Mouse (Mus musculus): Measurements from ENCODE around the gene Mex3d. TPM values are rescaled to one million over a fixed set of nuclear protein-coding genes. Genes with fewer than 3 reads are reported as not detected.
"Not testable (repeated sequence)": the region's sequence is repeated elsewhere in the genome, so short reads cannot be mapped to it uniquely, and the experiment has no call there.

Gene Mex3d
- polyA plus RNA-seq, 1 experiment from 2014 or later, result 2.1 TPM

DNA sequence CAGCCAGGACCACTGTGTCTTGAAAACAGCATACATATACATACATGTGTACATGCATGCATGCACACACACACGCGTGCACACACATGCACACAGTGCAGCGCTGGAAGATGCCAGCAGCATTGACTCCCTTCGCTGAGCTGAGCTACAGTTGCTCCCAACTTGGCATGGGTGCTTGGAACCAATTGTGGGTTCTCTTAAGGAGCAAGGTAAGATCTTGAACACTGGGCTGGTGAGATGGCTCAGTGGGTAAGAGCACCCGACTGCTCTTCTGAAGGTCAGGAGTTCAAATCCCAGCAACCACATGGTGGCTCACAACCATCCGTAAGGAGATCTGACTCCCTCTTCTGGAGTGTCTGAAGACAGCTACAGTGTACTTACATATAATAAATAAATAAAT, 41.5 kb downstream of the Mex3d start:
- not testable (repeated sequence) for H3K9me3 ChIP-seq (replicated peaks); H3K4me3 ChIP-seq; H3K9ac ChIP-seq; H3K27ac ChIP-seq; H3K36me3 ChIP-seq; ATAC-seq
- Histone ChIP-seq H3K4me2 (peak overlapping the region; percentile 81), H3K27me3 (replicated peaks) (peaks cover 96% of the 10 kb centered on the region), H3K4me1 (peaks cover 80% of the 10 kb centered on the region)
- WGBS (ENCODE audit: insufficient replicate concordance), result 77% methylated on average over 6 of the region's 6 CpGs

DNA sequence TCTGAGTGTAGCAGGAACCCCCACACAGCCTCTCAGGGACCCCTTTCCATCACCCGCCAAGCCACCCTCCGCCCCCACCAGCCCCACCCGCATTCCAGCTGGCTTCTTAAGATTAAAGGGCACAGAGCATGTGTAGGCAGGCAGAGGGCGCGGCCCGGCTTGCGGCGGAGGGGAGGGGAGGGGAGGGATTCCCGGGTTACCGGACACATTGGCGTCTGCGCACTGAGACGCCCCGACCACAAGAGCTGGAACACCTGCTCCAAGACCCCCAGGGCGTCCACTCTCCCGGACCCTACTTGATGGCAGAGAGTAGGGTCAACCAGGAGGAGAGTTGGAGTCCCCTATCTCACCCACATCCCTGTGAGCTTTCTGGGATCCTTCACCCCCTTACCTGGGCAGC, 42.3 kb downstream of the Mex3d start:
- Histone ChIP-seq H3K9me3 (replicated peaks) (no peaks in the 10 kb centered on the region), H3K36me3 (no peaks in the 10 kb centered on the region), H3K9ac (peak overlapping the region; percentile 70), H3K4me3 (peak overlapping the region; percentile 51), H3K4me1 (peaks cover 84% of the 10 kb centered on the region), H3K27me3 (replicated peaks) (peaks cover 96% of the 10 kb centered on the region), H3K27ac (peak overlapping the region; percentile 98), H3K4me2 (peak overlapping the region; percentile 81)
- ATAC-seq, result peak; percentile 35
- under 1% methylated on average over 15 of the region's 16 CpGs for WGBS (ENCODE audit: insufficient replicate concordance)

GRCm38 (mm10) chr10:80344131-80344661, 43.3 kb downstream of the Mex3d start:
- H3K9me3 ChIP-seq (replicated peaks), result no peaks in the 10 kb centered on the region
- peaks cover 87% of the 10 kb centered on the region for H3K27me3 ChIP-seq (replicated peaks)
- H3K4me2 ChIP-seq, result peak overlapping the region; percentile 81
- H3K9ac ChIP-seq, result peak overlapping the region; percentile 70
- 9% methylated on average over 9 of the region's 9 CpGs for WGBS (ENCODE audit: insufficient replicate concordance)
- peaks cover 85% of the 10 kb centered on the region for H3K4me1 ChIP-seq
- H3K36me3 ChIP-seq, result no peaks in the 10 kb centered on the region
- H3K27ac ChIP-seq, result peak overlapping the region; percentile 98
- peak; percentile 82 for ATAC-seq
- H3K4me3 ChIP-seq, result peak overlapping the region; percentile 51

DNA sequence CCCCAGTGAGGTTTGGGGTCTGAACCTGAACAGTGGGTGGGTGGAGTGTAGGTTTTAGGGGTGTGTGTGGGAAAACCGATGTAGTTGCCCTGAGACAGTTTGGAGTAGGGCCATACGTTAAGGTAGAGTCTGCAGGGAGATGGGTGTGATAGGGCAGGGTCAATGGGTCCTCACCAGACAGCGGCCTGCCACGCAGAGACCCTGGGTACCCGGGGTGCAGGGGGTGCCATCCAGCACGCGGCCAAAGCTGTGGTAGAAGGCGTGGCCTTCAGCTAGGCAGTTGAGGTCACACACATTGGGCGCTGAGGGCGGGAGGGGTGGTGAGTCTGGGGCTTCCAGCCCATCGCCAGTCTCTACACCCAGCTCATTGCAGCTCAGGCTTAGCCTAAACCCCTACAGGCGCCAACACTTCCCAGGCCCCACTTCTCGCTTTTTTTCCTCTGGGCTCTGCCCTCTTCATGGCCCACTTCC, 44.0 kb downstream of the Mex3d start:
- Histone ChIP-seq H3K4me3 (peak overlapping the region; percentile 51), H3K9ac (peak overlapping the region; percentile 70), H3K4me1 (peaks cover 78% of the 10 kb centered on the region)

GRCm38 (mm10) chr10:80342749-80343424, 44.6 kb downstream of the Mex3d start:
- peaks cover 78% of the 10 kb centered on the region for H3K27me3 ChIP-seq (replicated peaks)
- H3K9me3 ChIP-seq (replicated peaks), result no peaks in the 10 kb centered on the region
- H3K36me3 ChIP-seq, result no peaks in the 10 kb centered on the region
- peaks cover 72% of the 10 kb centered on the region for H3K4me1 ChIP-seq
- H3K4me3 ChIP-seq, result peak overlapping the region; percentile 51
- H3K27ac ChIP-seq, result peak overlapping the region; percentile 98
- under 1% methylated on average over 33 of the region's 33 CpGs for WGBS (ENCODE audit: insufficient replicate concordance)
- H3K9ac ChIP-seq, result peak overlapping the region; percentile 70
- ATAC-seq, result peak; percentile 11
- H3K4me2 ChIP-seq, result peak overlapping the region; percentile 81

More for the DNA sequence above, 44.0 kb downstream of the Mex3d start:
- peak; percentile 16 for ATAC-seq
- Histone ChIP-seq H3K36me3 (no peaks in the 10 kb centered on the region), H3K27ac (peak overlapping the region; percentile 98), H3K4me2 (peak overlapping the region; percentile 81), H3K27me3 (replicated peaks) (peaks cover 80% of the 10 kb centered on the region), H3K9me3 (replicated peaks) (no peaks in the 10 kb centered on the region)
- WGBS (ENCODE audit: insufficient replicate concordance), result 18% methylated on average over 13 of the region's 13 CpGs

DNA sequence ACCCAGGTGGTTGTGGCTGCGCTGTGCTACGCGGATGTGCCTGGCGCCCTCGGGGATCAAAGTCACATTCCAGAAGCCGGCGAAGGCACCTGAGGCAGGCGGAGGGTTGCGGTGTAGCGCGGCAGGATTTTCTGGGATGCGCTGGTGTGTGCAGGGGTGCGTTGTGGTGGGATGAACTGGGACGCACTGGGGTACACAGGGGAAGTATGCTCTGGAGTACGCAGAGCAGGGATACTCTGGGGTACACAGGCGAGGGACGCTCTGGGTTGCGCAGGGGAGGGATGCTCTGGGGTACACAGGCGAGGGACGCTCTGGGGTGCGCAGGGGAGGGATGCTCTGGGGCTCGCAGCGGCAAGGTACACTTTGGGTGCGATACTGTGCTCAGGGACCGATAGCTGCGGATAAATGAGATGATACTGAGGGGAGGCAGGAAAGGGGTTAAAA, 45.1 kb downstream of the Mex3d start:
- Histone ChIP-seq H3K27ac (no peak overlapping the region), H3K4me2 (peak overlapping the region; percentile 81), H3K27me3 (replicated peaks) (peaks cover 73% of the 10 kb centered on the region), H3K4me3 (peak overlapping the region; percentile 51), H3K9me3 (replicated peaks) (no peaks in the 10 kb centered on the region), H3K36me3 (0 out of 2 replicates have a peak, but pooled peaks cover 2% of the 10 kb centered on the region), H3K4me1 (peaks cover 67% of the 10 kb centered on the region), H3K9ac (peak overlapping the region; percentile 29)
- WGBS (ENCODE audit: insufficient replicate concordance), result 5% methylated on average over 26 of the region's 26 CpGs
- ATAC-seq, result no peak

DNA sequence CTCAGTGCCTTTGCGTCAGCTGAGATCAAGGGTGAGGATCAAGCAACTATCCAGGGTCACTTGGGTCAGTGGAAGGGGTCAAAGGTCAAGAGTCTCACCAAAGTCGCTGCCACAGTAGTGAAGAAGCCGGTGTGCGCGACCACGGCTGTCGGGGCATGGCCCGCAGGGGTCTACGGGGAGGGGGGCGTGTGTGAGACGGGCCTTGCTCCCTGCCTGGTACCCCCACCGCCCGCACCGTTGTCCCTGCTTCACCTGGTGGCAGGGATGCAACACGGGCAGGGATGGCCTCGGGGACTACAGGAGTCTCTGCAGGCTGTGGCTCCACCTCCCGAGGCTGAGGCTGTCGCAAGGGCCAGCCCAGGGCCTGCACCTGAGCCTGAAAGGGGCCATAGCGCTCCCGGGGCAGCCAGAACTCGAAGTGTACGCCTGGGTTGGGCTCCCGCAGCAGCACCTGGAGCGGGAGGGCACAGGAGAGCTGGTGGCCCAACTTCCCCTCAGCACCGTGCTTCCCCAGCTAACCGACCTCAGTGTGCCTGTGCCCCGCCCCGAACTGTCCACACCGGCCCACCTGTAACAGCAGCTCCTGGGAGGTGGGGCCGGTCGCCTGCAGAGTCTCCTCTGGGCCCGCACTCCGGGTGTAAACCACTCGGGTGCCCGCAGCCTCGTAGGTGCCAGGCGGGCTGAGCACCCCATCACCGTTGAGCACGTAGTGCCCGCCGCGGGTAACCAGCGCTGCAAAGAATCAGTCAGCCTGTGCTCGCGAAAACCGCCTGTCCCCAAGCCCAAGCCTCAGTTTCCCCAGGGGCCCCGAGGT, 45.8 kb downstream of the Mex3d start:
- H3K4me2 ChIP-seq, result peak overlapping the region; percentile 81
- no peak for ATAC-seq
- peaks cover 64% of the 10 kb centered on the region for H3K4me1 ChIP-seq
- H3K9ac ChIP-seq, result peak overlapping the region; percentile 29; the same call in 1 of the 2 replicates
- H3K36me3 ChIP-seq, result peaks cover 7% of the 10 kb centered on the region; the same call in 1 of the 2 replicates
- H3K27me3 ChIP-seq (replicated peaks), result peaks cover 72% of the 10 kb centered on the region
- H3K27ac ChIP-seq, result no peak overlapping the region
- peak overlapping the region; percentile 51 for H3K4me3 ChIP-seq
- 7% methylated on average over 47 of the region's 47 CpGs for WGBS (ENCODE audit: insufficient replicate concordance)
- no peaks in the 10 kb centered on the region for H3K9me3 ChIP-seq (replicated peaks)

DNA sequence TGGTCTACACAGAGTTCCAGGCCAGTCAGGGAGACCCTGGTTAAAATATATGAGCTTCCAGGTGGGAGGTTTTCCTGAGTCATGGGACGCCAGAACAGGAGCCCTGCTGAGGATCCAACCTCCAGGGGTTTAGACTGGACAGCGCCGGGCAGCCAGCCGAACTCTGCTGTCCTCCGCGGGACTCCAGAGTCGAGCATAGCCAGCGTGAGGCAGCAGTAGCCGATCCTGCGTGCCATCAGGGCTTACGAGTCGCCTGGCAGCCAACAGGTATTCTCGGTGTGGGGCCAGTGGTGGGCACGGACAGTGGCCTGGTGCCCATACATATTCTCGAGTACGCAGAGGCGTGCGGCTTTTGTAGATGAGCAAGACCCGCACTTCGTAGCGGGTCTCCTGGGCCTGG, 46.4 kb downstream of the Mex3d start:
- WGBS (ENCODE audit: insufficient replicate concordance), result 26% methylated on average over 21 of the region's 21 CpGs
- Histone ChIP-seq H3K4me3 (no peak overlapping the region), H3K4me1 (peaks cover 64% of the 10 kb centered on the region), H3K9ac (0 out of 2 replicates have a peak overlapping the region, but pooled peaks have one; percentile 23), H3K36me3 (peaks cover 14% of the 10 kb centered on the region), H3K27me3 (replicated peaks) (peaks cover 71% of the 10 kb centered on the region), H3K27ac (no peak overlapping the region), H3K9me3 (replicated peaks) (no peaks in the 10 kb centered on the region), H3K4me2 (peak overlapping the region; percentile 81)
- no peak for ATAC-seq

GRCm38 (mm10) chr10:80339941-80340750, 47.3 kb downstream of the Mex3d start:
- H3K27me3 ChIP-seq (replicated peaks), result peaks cover 71% of the 10 kb centered on the region
- ATAC-seq, result peak; percentile 43

DNA sequence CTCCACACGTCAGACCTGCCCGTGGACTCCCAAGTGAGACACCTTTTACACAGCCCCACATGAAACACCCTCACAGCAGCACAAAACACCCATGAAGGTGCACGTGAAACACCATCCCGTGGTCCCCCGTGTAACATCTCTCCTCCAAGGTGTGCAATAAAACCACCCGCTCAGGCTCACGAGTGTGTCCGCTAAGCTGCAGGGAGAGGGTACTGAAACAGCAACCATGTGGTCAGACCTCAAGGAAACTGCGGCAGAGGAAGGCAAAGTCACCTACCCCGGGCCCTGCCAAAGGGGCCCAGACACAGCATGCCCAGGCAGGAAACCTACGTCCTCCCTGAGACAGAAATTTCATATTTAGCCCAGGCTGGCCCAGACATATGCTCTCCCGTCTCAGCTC, 51.2 kb downstream of the Mex3d start:
- no peak for ATAC-seq
- Histone ChIP-seq H3K4me1 (peaks cover 44% of the 10 kb centered on the region), H3K27ac (no peak overlapping the region), H3K9ac (no peak overlapping the region), H3K27me3 (replicated peaks) (peaks cover 49% of the 10 kb centered on the region), H3K36me3 (peaks cover 41% of the 10 kb centered on the region), H3K9me3 (replicated peaks) (no peaks in the 10 kb centered on the region), H3K4me2 (no peak overlapping the region), H3K4me3 (no peak overlapping the region)
- 75% methylated on average over 12 of the region's 12 CpGs for WGBS (ENCODE audit: insufficient replicate concordance)

More at GRCm38 (mm10) chr10:80339941-80340750, 47.3 kb downstream of the Mex3d start:
- 18% methylated on average over 19 of the region's 19 CpGs for WGBS (ENCODE audit: insufficient replicate concordance)
- peak overlapping the region; percentile 23; the same call in 1 of the 2 replicates for H3K9ac ChIP-seq
- H3K9me3 ChIP-seq (replicated peaks), result no peaks in the 10 kb centered on the region
- H3K4me2 ChIP-seq, result peak overlapping the region; percentile 81
- peak overlapping the region; percentile 20 for H3K4me3 ChIP-seq
- peaks cover 23% of the 10 kb centered on the region for H3K36me3 ChIP-seq
- peaks cover 56% of the 10 kb centered on the region for H3K4me1 ChIP-seq
- H3K27ac ChIP-seq, result no peak overlapping the region

- Histone ChIP-seq H3K9ac (peak overlapping the region; percentile 74), H3K4me3 (peak overlapping the region; percentile 64), H3K4me2 (peak overlapping the region; percentile 83), H3K36me3 (peaks cover 41% of the 10 kb centered on the region), H3K27me3 (replicated peaks) (peaks cover 33% of the 10 kb centered on the region; the same call in 1 of the 2 replicates), H3K4me1 (peaks cover 57% of the 10 kb centered on the region), H3K27ac (peak overlapping the region; percentile 93), H3K9me3 (replicated peaks) (no peaks in the 10 kb centered on the region)
- no peak for ATAC-seq
- 62% methylated on average over 5 of the region's 5 CpGs for WGBS (ENCODE audit: insufficient replicate concordance)
Measured at GRCm38 (mm10) chr10:80332525-80332989, 54.9 kb downstream of the Mex3d start.
